Mouse (Mus musculus) large intestine, adult 2 months (tissue): ENCODE data around the gene Ten1. TPM values are rescaled to one million over a fixed set of nuclear protein-coding genes. Genes with fewer than 3 reads are reported as not detected.

Experiments
- DNase-seq: peaks from one replicate; pipeline ENCODE4 v3.0.0-alpha.2; 2012; ENCODE audit warnings: low read depth, low spot score
- WGBS: fragments of 180-500 bp; shearing (Covaris S2); methylation state at CpG from one replicate; pipeline ENCODE4 v1.1.7; 2018; 5-methylcytosine and 5-hydroxymethylcytosine counted together
- polyA plus RNA-seq: library from polyadenylated mRNA; depleted of rRNA; stranded (reverse); fragments of >200 nt; gene quantifications from 2 replicates; pipeline ENCODE4 v1.2.3, GENCODE M21; 2012

The Ten1 gene
- polyA plus RNA-seq, 1 experiment: 55.4 TPM

DNA sequence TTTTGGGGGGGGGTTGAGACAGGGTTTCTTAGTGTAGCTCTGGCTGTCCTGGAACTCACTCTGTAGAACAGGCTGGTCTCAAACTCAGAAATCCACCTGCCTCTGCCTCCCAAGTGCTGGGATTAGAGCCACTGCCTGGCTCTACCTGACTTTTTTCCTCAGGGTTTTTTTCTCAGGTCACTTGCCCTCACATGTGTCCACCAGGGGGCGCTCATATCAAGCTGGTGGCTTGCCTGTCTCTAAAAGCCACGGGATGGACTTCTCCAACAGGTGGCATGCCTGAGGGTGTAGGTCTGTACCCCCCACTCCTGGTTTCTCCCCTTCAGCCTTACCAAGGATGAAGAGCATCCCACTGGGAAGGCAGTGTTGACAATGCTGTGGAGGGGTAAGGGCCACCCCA, 27.8 kb downstream of the Ten1 start:
- 0% methylated on average over 2 of the region's 2 CpGs for WGBS
- DNase-seq: peak; percentile 83

DNA sequence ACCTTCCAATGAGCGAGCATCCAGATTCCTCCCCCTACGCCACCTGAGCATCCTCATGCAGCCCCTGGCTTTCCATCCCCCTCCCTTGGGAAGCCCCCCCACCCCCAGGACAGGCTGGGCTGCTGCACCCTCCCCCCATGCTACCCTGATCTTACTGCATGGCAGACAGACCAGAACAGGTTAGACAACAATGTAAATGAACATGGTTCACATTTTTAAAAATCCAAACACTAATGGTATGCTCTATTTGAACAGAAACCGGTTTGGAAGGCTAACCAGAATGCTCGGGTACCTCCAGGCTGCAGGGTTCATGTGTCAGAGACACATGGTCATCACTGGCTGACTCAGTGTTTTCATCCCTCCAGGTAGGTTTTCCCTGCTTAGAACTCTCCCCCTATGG, 30.0 kb downstream of the Ten1 start:
- no peak for DNase-seq
- WGBS: 74% methylated on average over 4 of the region's 4 CpGs

DNA sequence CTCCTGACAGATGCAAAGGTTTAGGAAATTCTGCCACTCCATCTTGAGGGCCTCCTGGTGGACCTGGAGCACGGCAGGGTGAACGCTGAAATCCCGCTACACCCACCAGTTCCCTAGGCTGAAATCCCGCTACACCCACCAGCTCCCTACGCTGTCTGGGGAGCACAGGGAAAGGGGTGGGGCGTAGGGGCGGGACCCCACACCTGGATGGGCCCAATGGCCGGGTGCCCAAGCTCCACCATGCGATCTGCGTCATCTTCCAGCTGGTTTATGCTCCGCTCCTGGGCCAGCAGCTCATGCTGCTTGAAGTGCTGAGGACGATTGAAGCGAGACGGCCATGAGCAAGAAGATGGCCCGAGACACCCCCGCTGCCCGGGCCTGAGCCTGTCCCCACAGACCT, 33.8 kb downstream of the Ten1 start:
- DNase-seq: no peak
- 73% methylated on average over 17 of the region's 17 CpGs for WGBS

DNA sequence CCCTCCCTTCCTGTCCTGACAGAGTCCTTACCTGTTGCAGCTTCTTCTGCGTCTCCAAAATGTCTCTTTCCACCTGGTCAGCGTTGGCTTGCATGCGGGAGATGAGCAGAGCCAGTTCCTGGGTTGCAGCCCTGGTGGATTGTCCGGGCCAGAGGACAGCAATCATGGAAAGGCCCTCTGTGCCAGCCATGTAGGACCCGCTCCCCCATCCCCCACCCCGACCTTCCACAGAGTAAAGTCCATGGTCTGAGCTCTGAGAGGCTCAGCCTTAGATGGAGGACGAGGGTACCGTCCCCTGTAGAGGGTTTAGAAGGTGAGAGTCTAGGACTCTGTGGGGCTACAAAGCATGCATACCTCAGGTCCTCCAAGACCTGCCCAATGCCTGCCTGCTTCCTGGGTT, 36.2 kb downstream of the Ten1 start:
- WGBS: 94% methylated on average over 8 of the region's 8 CpGs
- no peak for DNase-seq

DNA sequence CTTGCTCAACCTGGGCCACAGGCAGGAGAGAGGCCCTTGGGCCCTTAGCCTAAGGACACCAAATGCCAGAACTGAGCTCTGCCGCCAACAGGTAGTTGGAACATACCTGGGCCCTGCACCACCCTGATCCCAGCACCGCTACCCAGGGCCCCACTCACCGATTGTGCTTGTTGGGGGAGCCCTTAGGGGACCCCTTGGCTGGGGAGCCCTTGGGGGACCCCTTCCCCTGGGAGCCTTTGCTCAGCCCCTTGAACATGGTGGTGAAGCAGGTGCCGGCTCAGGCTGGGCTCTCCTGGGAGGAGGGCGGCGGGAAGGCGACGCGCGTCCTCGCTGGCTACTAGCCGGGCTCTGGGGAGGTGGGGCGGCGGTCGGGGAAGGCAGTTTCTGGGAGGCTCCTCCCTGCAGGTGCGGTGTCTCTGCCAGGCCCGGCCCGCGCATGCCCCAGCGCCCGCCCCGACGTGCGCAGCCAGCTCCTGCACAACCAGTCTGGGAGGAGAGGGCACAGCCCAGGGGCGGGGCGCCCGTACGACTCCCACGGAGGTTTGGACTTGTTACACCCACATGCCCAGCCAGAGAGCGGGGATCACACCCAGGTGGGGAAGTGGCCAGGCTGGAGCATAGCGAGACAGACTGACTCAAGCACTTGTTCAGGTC, 39.2 kb downstream of the Ten1 start, which contains the start of gene Evpl:
Evpl (minus strand) TSS at position 336 of the 654 bp plus-strand sequence.
- WGBS: 7% methylated on average over 31 of the region's 31 CpGs
- DNase-seq: peak; percentile 73

DNA sequence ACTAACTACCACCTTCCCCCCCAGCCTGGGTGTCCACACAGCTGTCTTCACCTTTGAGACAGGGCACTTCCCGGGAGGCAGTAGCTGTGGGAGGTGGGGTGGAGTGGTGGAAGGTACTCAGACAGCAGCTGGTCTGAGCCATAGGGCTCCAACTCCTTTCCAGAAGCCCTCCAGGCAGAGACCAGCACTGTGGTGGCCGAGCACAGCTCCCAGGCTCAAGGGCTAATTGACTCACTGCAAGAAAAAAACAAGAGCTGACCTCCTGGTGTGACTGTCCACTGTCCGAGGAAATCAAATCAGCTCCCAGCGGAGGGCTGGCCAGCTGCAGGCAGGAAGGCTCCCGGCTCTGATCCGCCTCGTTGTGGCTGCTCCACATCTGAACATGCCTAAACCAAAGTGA, 41.1 kb downstream of the Ten1 start:
- DNase-seq: no peak
- WGBS: 75% methylated on average over 7 of the region's 7 CpGs

DNA sequence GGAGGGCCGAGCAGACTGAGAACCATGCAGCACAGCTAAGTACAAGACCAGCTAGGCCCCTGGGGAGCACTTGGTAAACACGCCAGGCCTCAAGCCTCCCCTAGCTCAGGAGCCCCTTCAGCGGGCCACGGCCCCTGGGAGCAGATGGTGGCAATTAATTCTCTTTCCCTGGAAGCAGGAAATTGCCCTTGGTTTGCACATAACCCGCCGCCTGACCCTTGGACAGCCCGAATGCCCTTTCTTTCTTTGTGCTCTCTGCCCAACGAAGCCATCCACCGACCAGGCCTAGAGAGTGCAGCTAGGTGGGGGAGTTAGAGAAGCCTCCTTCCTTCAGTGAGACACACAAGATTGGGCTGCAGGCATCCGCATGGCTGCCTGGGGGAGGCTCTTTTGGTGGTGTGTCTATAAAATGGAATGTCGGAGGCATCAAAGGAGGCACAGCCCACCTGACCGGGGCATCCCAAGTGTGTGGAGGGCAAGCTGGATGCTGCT, 43.1 kb downstream of the Ten1 start:
- DNase-seq: no peak
- 40% methylated on average over 12 of the region's 12 CpGs for WGBS

DNA sequence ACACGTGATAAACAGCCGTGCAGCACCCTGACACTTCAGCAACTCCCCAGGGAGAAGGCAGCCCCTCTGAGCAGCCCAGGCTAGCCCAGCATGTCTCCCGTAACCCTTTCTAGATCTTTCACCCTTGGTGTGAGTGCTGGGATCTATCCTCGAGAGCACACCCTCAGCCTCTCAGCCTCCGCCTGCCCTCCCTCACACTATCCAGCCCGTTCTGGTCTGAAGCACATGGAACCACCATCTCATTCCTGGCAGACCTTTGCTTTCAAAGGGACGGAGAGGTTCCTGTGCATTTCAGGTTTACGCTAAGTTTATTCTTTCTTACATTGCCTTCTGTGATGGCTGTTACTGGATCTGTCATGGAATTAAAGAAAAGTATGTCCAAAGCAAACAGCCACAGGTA, 45.9 kb downstream of the Ten1 start:
- 85% methylated on average over 8 of the region's 8 CpGs for WGBS
- DNase-seq: no peak

DNA sequence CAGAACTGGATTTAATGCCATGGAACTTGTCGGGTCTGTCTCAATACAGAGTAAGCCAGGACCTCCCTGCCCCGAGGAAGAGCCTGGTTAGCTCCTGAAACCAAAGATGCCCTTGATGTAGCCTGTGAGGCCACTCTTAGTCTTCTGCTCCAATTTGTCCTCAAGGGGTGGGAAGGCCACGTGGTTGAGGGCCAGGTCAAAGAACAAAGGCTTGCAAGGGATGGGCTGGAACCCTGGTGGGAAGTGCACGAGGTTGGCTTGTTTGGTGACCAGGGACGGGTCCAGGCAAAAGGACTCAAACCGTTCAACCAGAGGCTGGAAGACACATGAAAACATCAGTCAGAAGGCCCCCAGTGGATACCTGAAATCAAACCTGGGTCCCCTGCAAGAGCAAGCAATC, 47.0 kb downstream of the Ten1 start:
- no peak for DNase-seq
- 76% methylated on average over 6 of the region's 6 CpGs for WGBS

DNA sequence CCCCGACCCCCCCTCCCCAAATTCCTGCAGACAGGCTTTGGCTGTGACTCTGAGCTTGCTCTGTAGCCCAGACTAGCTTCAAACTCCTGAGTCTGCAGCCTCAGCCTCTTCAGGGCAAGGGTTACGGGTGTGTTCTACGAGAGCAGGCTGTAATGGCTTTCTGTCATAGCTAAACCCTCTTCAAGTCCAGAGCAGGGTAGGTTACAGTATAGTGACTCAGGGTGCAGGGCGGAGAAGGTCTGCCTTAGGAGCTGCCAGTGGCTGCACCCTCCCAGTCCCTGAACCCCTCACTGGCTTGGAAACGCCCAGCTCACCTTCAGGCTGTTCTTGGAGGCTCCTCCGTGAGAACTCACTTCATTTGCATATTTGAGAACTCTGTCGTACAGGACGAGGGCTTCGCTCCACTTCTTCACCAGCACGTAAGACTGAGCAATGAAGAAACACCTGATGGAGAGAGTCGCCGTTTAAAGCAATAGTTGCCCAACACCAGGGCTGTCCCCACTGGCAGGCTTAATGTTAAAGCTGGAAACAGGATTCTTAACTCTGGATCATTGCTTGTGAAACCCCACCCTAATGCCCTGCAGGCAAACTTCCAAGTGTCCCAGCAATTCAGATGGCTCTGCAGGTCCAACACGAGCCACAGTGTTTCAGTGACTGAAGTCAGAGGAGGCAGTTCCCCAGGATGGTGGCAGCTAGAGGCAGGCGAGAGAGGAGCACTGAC, 49.0 kb downstream of the Ten1 start:
- WGBS: 41% methylated on average over 14 of the region's 14 CpGs
- DNase-seq: peak; percentile 44

DNA sequence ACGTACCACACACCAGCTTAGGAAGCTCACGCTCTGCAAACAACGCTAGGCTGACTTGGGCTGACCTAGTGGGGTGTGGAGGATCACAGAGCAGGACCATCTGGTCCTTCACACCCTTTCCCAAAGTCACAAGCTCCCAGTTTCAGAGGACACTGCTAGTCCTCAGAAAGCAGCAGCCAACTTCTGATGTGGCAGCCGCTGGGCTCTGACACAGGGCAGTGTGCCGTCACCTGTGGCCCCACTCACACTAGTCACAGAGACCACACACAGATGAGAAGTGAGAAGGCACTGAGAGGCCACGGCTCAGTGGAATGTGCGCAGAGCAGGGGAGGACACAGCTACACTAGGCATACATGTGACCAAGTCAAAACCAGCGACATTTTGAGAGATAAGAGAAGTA, 52.2 kb downstream of the Ten1 start:
- 93% methylated on average over 8 of the region's 8 CpGs for WGBS
- no peak for DNase-seq

DNA sequence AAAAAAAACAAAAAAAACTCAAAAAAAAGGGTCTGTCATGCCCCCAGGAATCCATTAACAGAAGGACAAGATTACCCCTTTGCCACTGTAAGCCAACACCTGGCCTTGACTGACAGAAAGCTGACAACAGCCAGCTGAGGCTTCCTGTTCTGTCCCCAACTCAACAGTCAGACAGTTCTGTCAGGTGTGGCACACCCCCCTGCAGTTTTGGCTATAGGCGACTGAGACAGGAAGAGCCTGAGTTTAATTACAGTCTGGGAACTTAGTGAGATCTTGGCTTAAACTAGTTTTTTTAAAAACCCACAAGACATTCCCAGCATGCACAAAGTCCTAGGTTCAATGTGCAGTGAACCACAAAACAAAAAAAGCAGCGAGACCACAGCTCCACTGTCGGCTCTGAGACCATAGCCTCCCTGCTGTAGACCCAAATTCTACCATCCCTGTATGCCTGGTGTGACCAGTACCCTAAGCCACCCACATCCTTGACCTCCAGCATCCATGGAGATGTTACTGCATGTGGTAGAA, 54.5 kb downstream of the Ten1 start:
- WGBS: 82% methylated on average over 3 of the region's 3 CpGs
- no peak for DNase-seq

DNA sequence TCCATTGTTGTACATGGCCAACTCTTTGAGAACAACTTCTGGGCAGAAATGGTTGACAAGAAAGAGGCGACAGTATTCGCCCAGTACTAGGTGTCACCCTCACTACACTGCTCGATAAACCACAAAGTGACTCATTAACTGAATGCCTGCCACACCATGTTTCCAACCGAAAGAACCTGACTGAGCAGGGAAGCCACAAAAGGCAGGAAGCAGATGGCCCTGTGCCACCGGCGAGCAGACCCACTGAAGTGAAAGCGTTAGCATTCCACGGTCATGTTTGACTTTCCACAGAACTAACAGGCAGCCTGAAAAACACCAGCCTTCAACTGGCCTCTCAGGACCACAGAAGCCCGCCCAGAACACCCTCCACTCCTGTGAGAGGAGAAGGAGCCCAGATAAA, 56.0 kb downstream of the Ten1 start:
- DNase-seq: no peak
- WGBS: 47% methylated on average over 9 of the region's 9 CpGs

DNA sequence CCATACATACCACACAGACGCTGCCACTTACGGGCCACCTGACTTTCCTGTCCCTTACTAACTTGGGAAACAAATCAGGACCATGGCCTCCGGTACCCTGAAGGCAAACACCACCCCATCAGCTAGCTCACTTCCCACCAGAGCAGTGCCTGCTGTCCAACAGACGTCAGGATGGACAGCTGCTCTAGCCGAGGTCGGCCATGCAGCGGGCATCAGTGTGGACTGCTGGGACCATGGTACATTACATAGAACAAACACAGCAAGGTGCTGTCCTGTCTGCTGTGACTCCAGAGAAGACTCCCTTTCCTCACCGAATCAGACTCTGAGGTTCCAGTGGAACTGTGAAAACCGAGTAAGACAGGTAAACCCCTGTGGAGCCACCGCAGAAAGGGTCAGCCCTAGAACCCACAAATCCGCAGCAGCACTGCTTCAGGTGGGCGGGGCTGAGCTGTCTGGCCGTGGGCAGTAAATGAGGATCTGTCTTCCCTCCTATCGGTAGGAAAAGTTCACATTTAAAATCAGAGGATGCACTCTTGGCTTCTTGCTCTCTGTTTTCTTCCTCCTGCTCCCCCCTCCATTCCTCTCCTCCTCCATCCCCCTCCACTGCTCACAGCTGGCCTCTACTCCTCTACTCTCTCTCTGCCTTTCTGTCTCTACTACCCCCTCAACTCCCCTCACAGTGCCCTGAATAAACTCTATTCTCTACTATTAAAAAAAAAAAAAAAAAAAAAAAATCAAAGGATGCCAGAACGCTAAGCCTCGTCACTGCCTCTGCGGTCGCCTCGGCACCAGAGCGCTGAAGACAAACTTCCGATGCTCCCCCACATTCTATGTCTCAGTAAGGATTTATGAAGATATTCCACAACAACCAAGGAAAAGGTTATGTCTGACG, 56.7 kb downstream of the Ten1 start:
- 76% methylated on average over 22 of the region's 22 CpGs for WGBS
- DNase-seq: no peak

DNA sequence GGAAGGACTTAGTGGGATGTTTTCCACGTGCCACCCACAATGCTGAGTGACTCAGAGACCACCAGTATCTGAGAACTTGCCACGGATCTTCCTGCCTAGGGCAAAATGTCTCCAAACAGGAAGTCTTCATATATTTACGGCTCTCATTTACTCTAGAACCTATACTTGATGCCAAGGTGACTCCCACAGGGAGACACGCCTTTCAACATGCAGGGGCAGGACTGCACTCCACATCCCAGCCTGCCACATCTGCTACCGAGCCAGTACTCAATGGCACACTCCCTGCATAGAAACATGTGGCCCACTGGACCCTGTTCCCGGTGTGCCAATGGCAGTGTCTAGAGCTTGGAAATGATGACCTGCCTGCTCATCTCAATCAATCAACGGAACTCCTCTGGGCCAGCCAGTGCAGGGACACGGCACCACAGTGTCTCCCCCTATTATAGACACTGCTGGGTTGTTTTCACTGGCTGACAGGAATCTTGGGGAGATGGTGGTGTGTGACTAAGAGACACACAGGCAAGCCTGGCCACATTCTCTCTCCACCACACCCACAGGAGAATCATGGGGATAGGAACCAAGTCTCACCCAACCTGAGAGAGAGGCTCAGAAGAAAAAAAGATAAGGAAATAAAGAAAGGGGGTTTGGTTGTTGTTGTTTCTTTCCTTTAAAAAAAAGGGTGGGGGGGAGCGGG, 57.5 kb downstream of the Ten1 start:
- no peak for DNase-seq

DNA sequence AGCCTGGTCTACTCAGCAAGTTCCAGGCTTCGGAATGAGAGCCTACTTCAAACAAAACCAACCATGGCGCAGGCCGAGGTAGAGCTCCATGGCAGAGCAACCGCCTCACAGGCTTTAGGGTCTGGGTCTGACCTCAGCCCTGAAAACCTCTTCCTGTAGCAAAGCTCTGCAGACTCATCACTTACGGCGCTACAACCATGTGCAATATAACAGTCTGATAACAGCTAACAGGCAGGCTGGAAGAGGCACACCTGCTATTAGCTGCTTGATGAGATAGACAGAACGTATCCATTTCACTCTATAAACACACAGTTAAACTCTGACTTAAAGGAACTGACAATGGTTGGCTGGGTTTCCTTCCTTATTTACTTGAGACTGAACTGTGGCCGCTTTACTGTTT, 60.8 kb downstream of the Ten1 start:
- whole genome bisulfite sequencing: 62% methylated on average over 8 of the region's 8 CpGs
- DNase-seq: no peak

More for the DNA sequence above, 57.5 kb downstream of the Ten1 start:
- WGBS: 62% methylated on average over 9 of the region's 9 CpGs

DNA sequence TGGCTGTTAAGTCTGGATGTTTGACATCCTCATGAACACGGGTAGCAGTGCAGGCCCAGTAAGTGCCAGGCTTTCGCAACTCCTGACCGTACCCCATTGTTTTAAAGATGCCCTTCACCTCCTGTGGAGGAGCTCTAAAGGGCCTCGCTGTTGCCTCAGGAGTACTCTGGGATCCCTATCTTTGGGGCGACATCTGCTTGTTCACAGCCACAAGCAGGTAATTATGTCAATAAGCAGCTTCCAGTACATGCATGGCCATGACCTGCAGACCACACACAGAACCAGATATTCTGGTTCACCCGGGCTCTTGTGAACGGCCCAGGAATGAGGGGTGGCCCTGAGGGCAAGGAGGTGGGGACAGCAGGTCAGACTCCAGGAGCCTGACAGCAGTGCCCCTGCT, 61.6 kb downstream of the Ten1 start:
- no peak for DNase-seq
- WGBS: 68% methylated on average over 7 of the region's 7 CpGs
